13 mouse cellular contexts compared by ENCODE assay signal in genomic region chr3:100439088-100439487, GRCm38 (mm10). TPM values are rescaled to one million over a fixed set of nuclear protein-coding genes. Genes with fewer than 3 reads are reported as not detected.
DNase-seq lines count a peak whose midpoint lies in the region; ATAC-seq lines count a peak whose summit lies in the region.
"Had no signal": no experiment of that assay in that cellular context is flagged by ENCODE, and none has a peak within 500 bp of the region (broad histone marks: within the 10 kb centered on the region; RNA-seq: fewer than 3 reads in every experiment).

No protein-coding gene starts in this region.

- WGBS in liver, embryonic 15.5 days (ENCODE audit: insufficient replicate concordance) = 19% methylated on average over 3 of the region's 3 CpGs
- 87% methylated on average over 3 of the region's 3 CpGs for WGBS in midbrain, embryonic 11.5 days
- 77% methylated on average over 3 of the region's 3 CpGs for WGBS in hindbrain, embryonic 16.5 days

- H3K4me1 ChIP-seq in liver, embryonic 15.5 days (replicated peaks) = peaks cover 63% of the 10 kb centered on the region
- H3K4me1 ChIP-seq in midbrain, embryonic 11.5 days (ENCODE audit: control insufficient read depth, insufficient read depth, low read length) = no peaks in the 10 kb centered on the region
- H3K4me1 ChIP-seq in hindbrain, embryonic 16.5 days (ENCODE audit: control insufficient read depth, insufficient read depth, low read depth, low read length) = no peaks in the 10 kb centered on the region; the same call in 1 of the 2 replicates

- peak; percentile 32 for DNase-seq in spleen, adult 12 weeks (ENCODE audit: low spot score)
- no peak for DNase-seq in spleen, postnatal 36 days (ENCODE audit: low spot score in 2 of 2)
- peak; percentile 27 for DNase-seq in forelimb bud, embryonic 11.5 days (ENCODE audit: low read depth, low spot score)
- no peak for DNase-seq in midbrain, embryonic 11.5 days (ENCODE audit: low spot score, missing footprints)
- no peak for DNase-seq in left cerebral cortex, adult 8-10 months (ENCODE audit: low spot score in 2 of 2)
- DNase-seq: cerebellum, postnatal 25 days; gastrocnemius, postnatal 25 days; thymus, postnatal 4 days had no signal

- H3K9me3 ChIP-seq in liver, embryonic 15.5 days (replicated peaks) = no peaks in the 10 kb centered on the region
- no peaks in the 10 kb centered on the region for H3K9me3 ChIP-seq in midbrain, embryonic 11.5 days (ENCODE audit: control insufficient read depth, low read length)
- no peaks in the 10 kb centered on the region for H3K9me3 ChIP-seq in hindbrain, embryonic 16.5 days (ENCODE audit: control insufficient read depth, low read length)
- H3K9me3 ChIP-seq: lung, embryonic 15.5 days had no signal

- no peak for ATAC-seq in liver, embryonic 15.5 days (ENCODE audit: insufficient read depth)
- ATAC-seq in midbrain, embryonic 11.5 days (ENCODE audit: low FRiP score) = no peak
- no peak for ATAC-seq in hindbrain, embryonic 16.5 days
- ATAC-seq: activated CD4-positive, CD25-positive, alpha-beta regulatory T cell, adult 4 months had no signal

- H3K4me2 ChIP-seq in liver, embryonic 15.5 days = peak overlapping the region; percentile 61
- H3K4me2 ChIP-seq in midbrain, embryonic 11.5 days = no peak overlapping the region
- H3K4me2 ChIP-seq in hindbrain, embryonic 16.5 days (ENCODE audit: low read length) = no peak overlapping the region
- H3K4me2 ChIP-seq: hindbrain, embryonic 14.5 days; lung, embryonic 15.5 days had no signal

- H3K4me3 ChIP-seq in liver, embryonic 15.5 days (replicated peaks) = no peak overlapping the region; the same call in 1 of the 2 replicates
- no peak overlapping the region for H3K4me3 ChIP-seq in midbrain, embryonic 11.5 days (ENCODE audit: low read depth, low read length)
- no peak overlapping the region for H3K4me3 ChIP-seq in hindbrain, embryonic 16.5 days (ENCODE audit: low read length)
- H3K4me3 ChIP-seq: lung, embryonic 15.5 days had no signal

- H3K36me3 ChIP-seq in liver, embryonic 15.5 days (replicated peaks) = no peaks in the 10 kb centered on the region
- no peaks in the 10 kb centered on the region for H3K36me3 ChIP-seq in midbrain, embryonic 11.5 days (ENCODE audit: control insufficient read depth, insufficient read depth, low read length)
- no peaks in the 10 kb centered on the region for H3K36me3 ChIP-seq in hindbrain, embryonic 16.5 days (ENCODE audit: control insufficient read depth, insufficient read depth, low read length)
- H3K36me3 ChIP-seq: lung, embryonic 15.5 days had no signal

- H3K27me3 ChIP-seq in liver, embryonic 15.5 days = no peaks in the 10 kb centered on the region
- H3K27me3 ChIP-seq in midbrain, embryonic 11.5 days (ENCODE audit: control insufficient read depth, insufficient read depth, low read length) = no peaks in the 10 kb centered on the region
- no peaks in the 10 kb centered on the region for H3K27me3 ChIP-seq in hindbrain, embryonic 16.5 days (replicated peaks; ENCODE audit: control insufficient read depth, insufficient read depth, low read length)
- H3K27me3 ChIP-seq: lung, embryonic 15.5 days had no signal

- peak overlapping the region; percentile 99 for H3K27ac ChIP-seq in liver, embryonic 15.5 days (replicated peaks)
- no peak overlapping the region for H3K27ac ChIP-seq in midbrain, embryonic 11.5 days (ENCODE audit: low read depth, low read length)
- no peak overlapping the region for H3K27ac ChIP-seq in hindbrain, embryonic 16.5 days (ENCODE audit: low read depth, low read length)
- H3K27ac ChIP-seq: hindbrain, embryonic 14.5 days; lung, embryonic 15.5 days had no signal

- peak overlapping the region; percentile 65 for H3K9ac ChIP-seq in liver, embryonic 15.5 days
- no peak overlapping the region for H3K9ac ChIP-seq in midbrain, embryonic 11.5 days (ENCODE audit: low read length)
- H3K9ac ChIP-seq in hindbrain, embryonic 16.5 days (ENCODE audit: low read depth, low read length) = no peak overlapping the region
- H3K9ac ChIP-seq: hindbrain, embryonic 14.5 days; lung, embryonic 15.5 days had no signal

RNA-seq across cellular contexts. Expression of gene Tent5c, which starts 50.0 kb away (rescaled TPM):
- 94.2 and 107 TPM in 2 replicates for polyA plus RNA-seq in liver, embryonic 15.5 days (2015; fragmentation: Nextera tagmentation; extraction: Ambion mirVana)
- polyA plus RNA-seq in midbrain, embryonic 11.5 days (2014; fragmentation: Nextera tagmentation; extraction: Ambion mirVana) = 3.3 and 3.6 TPM in 2 replicates
- 10 to 100 TPM in 1 of 4 experiments, 1 to 10 TPM in 3; 2.8 to 11.9 (median 5.6) TPM for total RNA-seq in left cerebral cortex, adult 8-10 months (2022)
- polyA plus RNA-seq in hindbrain, embryonic 16.5 days (2015; fragmentation: Nextera tagmentation; extraction: Ambion mirVana) = 3.3 and 4.8 TPM in 2 replicates

Comparison
In these comparisons a context has a peak if more than half of its experiments do, and no peak if none do; other contexts are left out.
1. DNase-seq: peak in spleen, adult 12 weeks (single experiment) and forelimb bud, embryonic 11.5 days (single experiment); none in spleen, postnatal 36 days (0 of 2), midbrain, embryonic 11.5 days (single experiment) and left cerebral cortex, adult 8-10 months (0 of 2).
2. RNA of gene Tent5c, which starts 50.0 kb away (polyA plus RNA-seq): 94.2 to 107 TPM in liver, embryonic 15.5 days; 3.3 to 3.6 TPM in midbrain, embryonic 11.5 days and 3.3 to 4.8 TPM in hindbrain, embryonic 16.5 days; every median in the first group is over 10 times any median in the second.